Mouse (Mus musculus) liver, embryonic 11.5 days (tissue): ENCODE measurements around the gene Yipf3. TPM values are rescaled to one million over a fixed set of nuclear protein-coding genes. Genes with fewer than 3 reads are reported as not detected.
A peak's percentile ranks its signal among the peaks of the same experiment; 100 is the strongest.

Experiments
- ATAC-seq: fragments of 200-750 bp; cut with Nextera tagmentation; replicated peaks from 2 replicates; pipeline ENCODE4 v1.8.0; 2017; ENCODE audit warnings: moderate number of reproducible peaks, mild to moderate bottlenecking, moderate TSS enrichment, moderate library complexity; ENCODE audit not compliant: low FRiP score
- DNase-seq: peaks from one replicate; pipeline ENCODE4 v3.0.0-alpha.2; 2017; ENCODE audit warnings: low spot score
- H3K27ac ChIP-seq: fragments of 300-500 bp; sonication (generic); 2 replicates; pipeline ENCODE4 v1.5.1; 2014; ENCODE audit warnings: mild to moderate bottlenecking, low read depth, low read length, control low read depth
- H3K27me3 ChIP-seq: fragments of 300-500 bp; sonication (generic); replicated peaks from 2 replicates; pipeline ENCODE4 v1.6.1; 2014; ENCODE audit warnings: low read length, mixed read lengths; ENCODE audit not compliant: control insufficient read depth, insufficient read depth
- H3K36me3 ChIP-seq: fragments of 300-500 bp; sonication (generic); 2 replicates; pipeline ENCODE4 v1.6.1; 2014; ENCODE audit warnings: mild to moderate bottlenecking, low read length, moderate library complexity, mixed read lengths; ENCODE audit not compliant: control insufficient read depth, insufficient read depth
- H3K4me1 ChIP-seq: fragments of 300-500 bp; sonication (generic); replicated peaks from 2 replicates; pipeline ENCODE4 v1.6.1; 2014; ENCODE audit warnings: low read length, mixed read lengths; ENCODE audit not compliant: control insufficient read depth, insufficient read depth
- H3K4me2 ChIP-seq: fragments of 300-500 bp; sonication (generic); 2 replicates; pipeline ENCODE4 v1.6.1; 2014; ENCODE audit warnings: mild to moderate bottlenecking, control low read depth, moderate library complexity
- H3K4me3 ChIP-seq: fragments of 300-500 bp; sonication (generic); 2 replicates; pipeline ENCODE4 v1.5.1; 2014; ENCODE audit warnings: low read depth, low read length, control low read depth
- H3K9ac ChIP-seq: fragments of 300-500 bp; sonication (generic); 2 replicates; pipeline ENCODE4 v1.6.1; 2014; ENCODE audit warnings: low read depth, low read length, control low read depth
- H3K9me3 ChIP-seq: fragments of 300-500 bp; sonication (generic); 2 replicates; pipeline ENCODE4 v1.6.1; 2016; ENCODE audit warnings: low read length, inconsistent platforms, mixed read lengths; ENCODE audit not compliant: control insufficient read depth
- WGBS: fragments of 180-500 bp; shearing (Covaris S2); extraction: QIAGEN DNeasy Blood & Tissue Kit; methylation state at CpG from one replicate; pipeline ENCODE4 v1.1.7; 2014; 5-methylcytosine and 5-hydroxymethylcytosine counted together
- microRNA counts: library from miRNA; unstranded; fragments of <30 nt; microRNA quantifications from one replicate; lab custom pipeline; 2015
- microRNA-seq: library from miRNA; unstranded; fragments of <30 nt; microRNA quantifications from one replicate; pipeline ENCODE4, GENCODE M21; 2017; ENCODE audit warnings: borderline number of aligned reads
- polyA plus RNA-seq: library from polyadenylated mRNA; unstranded; fragments of >200 nt; fragmentation: Nextera tagmentation; extraction: Ambion mirVana; gene quantifications from 2 replicates; pipeline ENCODE4 v1.2.1, GENCODE M21; 2014

Yipf3 gene
- polyA plus RNA-seq, 1 experiment from 2014 or later: 65.6 TPM

GRCm38 (mm10) chr17:46298220-46298913, 50.5 kb downstream of the Yipf3 start:
- peaks cover 9% of the 10 kb centered on the region for H3K4me1 ChIP-seq
- no peaks in the 10 kb centered on the region for H3K9me3 ChIP-seq
- under 1% methylated on average over 47 of the region's 48 CpGs for WGBS
- H3K27me3 ChIP-seq: peaks cover 52% of the 10 kb centered on the region
- H3K27ac ChIP-seq: no peak overlapping the region
- ATAC-seq (peak; percentile 53; the same call in 1 of the 2 replicates), DNase-seq (peak; percentile 80)
- 0 out of 2 replicates have a peak overlapping the region, but pooled peaks have one; percentile 25 for H3K9ac ChIP-seq
- H3K4me2 ChIP-seq: peak overlapping the region; percentile 91
- H3K36me3 ChIP-seq: no peaks in the 10 kb centered on the region
- H3K4me3 ChIP-seq: peak overlapping the region; percentile 59

DNA sequence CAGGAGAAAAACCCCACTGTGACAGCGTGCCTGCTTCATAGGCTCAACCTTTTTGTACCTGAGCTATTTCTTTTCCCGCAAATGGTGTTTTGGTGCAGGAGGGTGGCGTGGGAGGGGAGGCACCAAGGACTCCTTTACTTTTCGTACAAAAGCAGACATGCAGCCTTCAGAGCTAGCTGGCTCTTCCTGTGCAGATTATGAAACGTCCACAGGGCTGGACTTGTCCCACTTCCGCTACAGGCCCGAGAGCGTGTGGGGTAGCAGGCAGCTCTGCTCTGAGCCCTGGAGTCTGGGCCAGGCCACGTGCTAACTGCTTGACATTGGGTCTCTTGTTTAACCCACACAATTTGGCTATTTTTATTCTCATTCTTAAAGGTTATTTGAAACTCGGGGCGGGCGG, 54.0 kb downstream of the Yipf3 start:
- no peak overlapping the region for H3K27ac ChIP-seq
- no peak overlapping the region for H3K4me3 ChIP-seq
- H3K9me3 ChIP-seq: no peaks in the 10 kb centered on the region
- H3K4me1 ChIP-seq: peaks cover 9% of the 10 kb centered on the region
- no peak overlapping the region for H3K4me2 ChIP-seq
- H3K27me3 ChIP-seq: peaks cover 25% of the 10 kb centered on the region
- H3K9ac ChIP-seq: no peak overlapping the region
- no peak for ATAC-seq
- WGBS: 75% methylated on average over 12 of the region's 12 CpGs
- no peaks in the 10 kb centered on the region for H3K36me3 ChIP-seq
- no peak for DNase-seq

MicroRNA genes within 50 kb of the gene (microRNA counts, 519-probe panel; counts per million panel counts)
- microRNA mmu-miR-693-3p (lab: Ali Mortazavi, UCI) (not detected), microRNA mmu-miR-693-5p (lab: Ali Mortazavi, UCI) (not detected)

Small RNA genes within 50 kb of the gene (microRNA-seq; reads per million reads assigned to microRNA genes)
- 1.8 reads per million for gene Mir693

Other genes with a start within 250 kb of the Yipf3 start
- gene Vegfa, start 215.7 kb upstream of the Yipf3 start, polyA plus RNA-seq: 3.4 and 4.6 TPM in 2 replicates
- 141 and 143 TPM in 2 replicates for gene Mrps18a, start 137.1 kb upstream of the Yipf3 start, polyA plus RNA-seq
- 2.0 TPM in 2 replicates for gene Rsph9, start 103.9 kb upstream of the Yipf3 start, polyA plus RNA-seq
- gene Mad2l1bp, start 94.5 kb upstream of the Yipf3 start, polyA plus RNA-seq: 37.2 and 41.2 TPM in 2 replicates
- gene Gtpbp2, start 87.0 kb upstream of the Yipf3 start, polyA plus RNA-seq: 26.1 and 31.1 TPM in 2 replicates
- 20.9 and 22.3 TPM in 2 replicates for gene Polh, start 45.4 kb upstream of the Yipf3 start, polyA plus RNA-seq
- gene Xpo5, start 45.3 kb upstream of the Yipf3 start, polyA plus RNA-seq: 56.4 and 62.8 TPM in 2 replicates
- 89.3 and 90.4 TPM in 2 replicates for gene Polr1c, start within 50 bp of the Yipf3 start, polyA plus RNA-seq
- gene Lrrc73, start 5.5 kb downstream of the Yipf3 start, polyA plus RNA-seq: 0.34 and 0.62 TPM in 2 replicates
- 26.4 and 29.3 TPM in 2 replicates for gene Tjap1, start 34.9 kb downstream of the Yipf3 start, polyA plus RNA-seq
- 0.11 and 0.23 TPM in 2 replicates for gene Dlk2, start 49.3 kb downstream of the Yipf3 start, polyA plus RNA-seq
- 3.9 and 4.4 TPM in 2 replicates for gene Abcc10, start 80.3 kb downstream of the Yipf3 start, polyA plus RNA-seq
- gene Zfp318, start 135.7 kb downstream of the Yipf3 start, polyA plus RNA-seq: 5.7 and 6.3 TPM in 2 replicates
- gene Crip3, start 180.8 kb downstream of the Yipf3 start, polyA plus RNA-seq: 0.38 and 0.53 TPM in 2 replicates
- gene Slc22a7, start 190.4 kb downstream of the Yipf3 start, polyA plus RNA-seq: not detected in 2 replicates
- 0.03 and 0.07 TPM in 2 replicates for gene Ttbk1, start 239.6 kb downstream of the Yipf3 start, polyA plus RNA-seq
- gene Dnph1, start 248.6 kb downstream of the Yipf3 start, polyA plus RNA-seq: 63.6 and 65.0 TPM in 2 replicates